Mouse (Mus musculus) stomach, postnatal 0 days (tissue): Measurements from ENCODE around the gene Rprd1b.

Experiments
- CTCF ChIP-seq: IDR thresholded peaks from 2 replicates; pipeline ENCODE4 v1.5.1; 2016; ENCODE audit warnings: antibody characterized with exemption, low read depth, mild to moderate bottlenecking, moderate library complexity
- EP300 ChIP-seq: optimal IDR thresholded peaks from 2 replicates; pipeline ENCODE3; 2016; ENCODE audit warnings: antibody characterized with exemption

DNA sequence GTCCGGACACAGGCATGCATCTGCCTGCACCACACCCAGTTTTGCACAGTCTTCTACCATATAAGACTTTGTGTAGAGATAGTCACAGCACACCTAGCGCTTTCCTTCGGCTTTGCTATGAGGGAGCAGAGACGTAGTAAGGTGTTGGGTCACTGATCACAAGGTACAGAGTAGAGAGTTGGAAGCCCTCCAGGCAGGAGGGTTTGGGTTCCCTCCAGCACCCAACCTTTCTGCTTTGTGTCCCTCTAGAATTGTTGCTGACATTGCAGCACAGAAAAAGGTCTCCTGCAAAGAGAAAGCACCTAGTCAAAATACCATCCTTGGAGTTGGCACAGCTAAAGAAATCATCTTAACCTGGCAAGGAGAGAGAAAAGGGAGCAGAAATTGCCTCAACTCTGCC is 35.8 kb upstream of the Rprd1b start:
- TF ChIP-seq CTCF (no peak), EP300 (no peak)
